Mouse (Mus musculus) intestine, postnatal 0 days (tissue): Measurements from ENCODE around the gene Ppp2r2d. TPM values are rescaled to one million over a fixed set of nuclear protein-coding genes. Genes with fewer than 3 reads are reported as not detected.
A peak's percentile ranks its signal among the peaks of the same experiment; 100 is the strongest.

Experiments used
- ATAC-seq: fragments of 200-750 bp; cut with Nextera tagmentation; 2 replicates; pipeline ENCODE4 v1.8.0; 2017; ENCODE audit warnings: mild to moderate bottlenecking, moderate TSS enrichment, moderate library complexity
- H3K27ac ChIP-seq: fragments of 300-500 bp; sonication (generic); 2 replicates; pipeline ENCODE4 v1.5.1; 2014; ENCODE audit warnings: mild to moderate bottlenecking, low read depth, low read length, moderate library complexity
- H3K27me3 ChIP-seq: fragments of 300-500 bp; sonication (generic); replicated peaks from 2 replicates; pipeline ENCODE4 v1.6.1; 2014; ENCODE audit warnings: low read length, mixed read lengths; ENCODE audit not compliant: control insufficient read depth, insufficient read depth
- H3K36me3 ChIP-seq: fragments of 300-500 bp; sonication (generic); 2 replicates; pipeline ENCODE4 v1.6.1; 2014; ENCODE audit warnings: mild to moderate bottlenecking, moderate library complexity; ENCODE audit not compliant: control insufficient read depth, insufficient read depth
- H3K4me1 ChIP-seq: fragments of 300-500 bp; sonication (generic); replicated peaks from 2 replicates; pipeline ENCODE4 v1.6.1; 2014; ENCODE audit warnings: antibody characterized with exemption, low read length, mixed read lengths; ENCODE audit not compliant: control insufficient read depth, insufficient read depth
- H3K4me2 ChIP-seq: fragments of 300-500 bp; sonication (generic); replicated peaks from 2 replicates; pipeline ENCODE4 v1.6.1; 2014; ENCODE audit warnings: low read depth, mild to moderate bottlenecking, moderate library complexity
- H3K4me3 ChIP-seq: fragments of 300-500 bp; sonication (generic); 2 replicates; pipeline ENCODE4 v1.5.1; 2014; ENCODE audit warnings: low read depth, low read length
- H3K9ac ChIP-seq: fragments of 300-500 bp; sonication (generic); 2 replicates; pipeline ENCODE4 v1.6.1; 2014; ENCODE audit warnings: mild to moderate bottlenecking, low read depth, low read length
- H3K9me3 ChIP-seq: fragments of 300-500 bp; sonication (generic); 2 replicates; pipeline ENCODE4 v1.6.1; 2016; ENCODE audit warnings: mixed run types; ENCODE audit not compliant: control insufficient read depth
- CTCF ChIP-seq: sonication (generic); IDR thresholded peaks from 2 replicates; pipeline ENCODE4 v1.5.1; 2016; ENCODE audit warnings: low read depth, mild to moderate bottlenecking, control low read depth, antibody characterized with exemption, moderate library complexity
- WGBS: fragments of 180-500 bp; shearing (Covaris S2); extraction: QIAGEN DNeasy Blood & Tissue Kit; methylation state at CpG from one replicate; pipeline ENCODE4 v1.1.7; 2014; 5-methylcytosine and 5-hydroxymethylcytosine counted together
- polyA plus RNA-seq: library from polyadenylated mRNA; unstranded; fragments of >200 nt; fragmentation: Nextera tagmentation; extraction: Ambion mirVana; gene quantifications from 2 replicates; pipeline ENCODE4 v1.2.1, GENCODE M21; 2015

Gene Ppp2r2d
- 24.9 and 27.2 TPM in 2 replicates for polyA plus RNA-seq

GRCm38 (mm10) chr7:138845544-138846391 lies at the start of gene Ppp2r2d, which contains the start of gene Mapk1ip1:
Ppp2r2d (plus strand) TSS chr7:138846079.
Mapk1ip1 (minus strand) TSS chr7:138846273.
- Histone ChIP-seq H3K36me3 (0 out of 2 replicates have a peak, but pooled peaks cover 10% of the 10 kb centered on the region), H3K9me3 (no peaks in the 10 kb centered on the region), H3K4me3 (peak within 1 kb of the TSS; percentile 98), H3K9ac (peak within 1 kb of the TSS; percentile 96), H3K27me3 (no peaks in the 10 kb centered on the region), H3K27ac (peak within 1 kb of the TSS; percentile 98), H3K4me2 (peak within 1 kb of the TSS; percentile 86), H3K4me1 (peaks cover 14% of the 10 kb centered on the region)
- TF ChIP-seq CTCF, result peak; percentile 85
- ATAC-seq, result peak; percentile 94
- under 1% methylated on average over 51 of the region's 51 CpGs for WGBS

- Histone ChIP-seq H3K36me3 (no peaks in the 10 kb centered on the region), H3K27ac (no peak overlapping the region), H3K4me1 (no peaks in the 10 kb centered on the region), H3K9me3 (no peaks in the 10 kb centered on the region), H3K4me2 (no peak overlapping the region), H3K4me3 (no peak overlapping the region), H3K27me3 (no peaks in the 10 kb centered on the region), H3K9ac (no peak overlapping the region)
- 16% methylated on average over 4 of the region's 4 CpGs for WGBS
- no peak for ATAC-seq
- TF ChIP-seq CTCF, result no peak
Measured at GRCm38 (mm10) chr7:138803386-138803785, 42.5 kb upstream of the Ppp2r2d start.

GRCm38 (mm10) chr7:138807146-138807545 lies 38.7 kb upstream of the Ppp2r2d start:
- no peak overlapping the region for H3K27ac ChIP-seq
- TF ChIP-seq CTCF, result no peak
- H3K27me3 ChIP-seq, result no peaks in the 10 kb centered on the region
- no peak overlapping the region for H3K4me2 ChIP-seq
- no peak overlapping the region for H3K9ac ChIP-seq
- H3K4me1 ChIP-seq, result no peaks in the 10 kb centered on the region
- no peaks in the 10 kb centered on the region for H3K9me3 ChIP-seq
- H3K4me3 ChIP-seq, result no peak overlapping the region
- ATAC-seq, result no peak
- 82% methylated on average over 3 of the region's 3 CpGs for WGBS
- no peaks in the 10 kb centered on the region for H3K36me3 ChIP-seq

GRCm38 (mm10) chr7:138813213-138813875 lies 32.5 kb upstream of the Ppp2r2d start:
- Histone ChIP-seq H3K9me3 (no peaks in the 10 kb centered on the region), H3K27ac (no peak overlapping the region), H3K27me3 (0 out of 2 replicates have a peak, but pooled peaks cover 3% of the 10 kb centered on the region), H3K4me3 (no peak overlapping the region), H3K4me1 (no peaks in the 10 kb centered on the region), H3K36me3 (no peaks in the 10 kb centered on the region), H3K4me2 (no peak overlapping the region), H3K9ac (no peak overlapping the region)
- ATAC-seq, result no peak
- WGBS, result 67% methylated on average over 11 of the region's 11 CpGs
- TF ChIP-seq CTCF, result no peak

- Histone ChIP-seq H3K4me3 (no peak overlapping the region), H3K36me3 (no peaks in the 10 kb centered on the region), H3K27ac (no peak overlapping the region), H3K4me1 (no peaks in the 10 kb centered on the region), H3K9ac (no peak overlapping the region), H3K4me2 (no peak overlapping the region), H3K27me3 (0 out of 2 replicates have a peak, but pooled peaks cover 3% of the 10 kb centered on the region), H3K9me3 (no peaks in the 10 kb centered on the region)
- no peak for ATAC-seq
- 58% methylated on average over 4 of the region's 4 CpGs for WGBS
- peak; percentile 62 for TF ChIP-seq CTCF
Measured at GRCm38 (mm10) chr7:138818314-138818713, 27.6 kb upstream of the Ppp2r2d start.

GRCm38 (mm10) chr7:138824423-138824822 lies 21.5 kb upstream of the Ppp2r2d start:
- TF ChIP-seq CTCF, result no peak
- no peak overlapping the region for H3K4me3 ChIP-seq
- WGBS, result 82% methylated on average over 6 of the region's 6 CpGs
- ATAC-seq, result no peak
- H3K27me3 ChIP-seq, result no peaks in the 10 kb centered on the region
- H3K9me3 ChIP-seq, result no peaks in the 10 kb centered on the region
- H3K9ac ChIP-seq, result no peak overlapping the region
- H3K4me1 ChIP-seq, result no peaks in the 10 kb centered on the region
- H3K27ac ChIP-seq, result no peak overlapping the region
- H3K36me3 ChIP-seq, result no peaks in the 10 kb centered on the region
- H3K4me2 ChIP-seq, result no peak overlapping the region
